Mouse (Mus musculus): ENCODE data around the gene D11Wsu47e. TPM values are rescaled to one million over a fixed set of nuclear protein-coding genes. Genes with fewer than 3 reads are reported as not detected.

D11Wsu47e gene
- total RNA-seq, 2 experiments from 2014 or later, result 24.7 to 25.9 TPM

GRCm38 (mm10) chr11:113664279-113664678 is 19.9 kb upstream of the D11Wsu47e start:
- no peak for DNase-seq (ENCODE audit: low spot score in 2 of 2)

- no peak for DNase-seq (ENCODE audit: low spot score in 2 of 2)
Measured at GRCm38 (mm10) chr11:113666205-113666604, 18.0 kb upstream of the D11Wsu47e start.

DNA sequence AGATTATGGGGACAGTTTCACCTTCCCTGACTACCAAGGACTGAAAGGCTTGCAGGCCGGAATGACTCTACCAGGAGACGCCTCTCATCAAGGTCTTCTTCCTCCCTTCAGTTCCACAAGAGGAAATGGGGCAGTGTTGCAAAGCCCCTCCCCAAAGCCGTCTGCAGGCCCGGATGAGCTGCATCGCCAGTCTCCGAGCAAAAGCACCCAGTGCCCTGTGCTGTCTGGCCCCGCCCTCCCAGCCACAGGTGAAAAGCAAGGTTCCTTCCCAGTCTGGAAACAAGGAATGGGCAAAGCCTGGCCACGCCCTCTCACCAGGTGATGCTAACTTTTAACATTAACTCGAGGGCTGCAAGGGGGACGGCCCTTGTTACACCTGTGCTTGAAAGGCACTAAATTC is 17.6 kb upstream of the D11Wsu47e start:
- DNase-seq (ENCODE audit: low spot score in 2 of 2), result no peak

GRCm38 (mm10) chr11:113667122-113667521 is 17.1 kb upstream of the D11Wsu47e start:
- DNase-seq (ENCODE audit: low spot score in 2 of 2), result no peak

GRCm38 (mm10) chr11:113667704-113668103 is 16.5 kb upstream of the D11Wsu47e start:
- DNase-seq (ENCODE audit: low spot score in 2 of 2), result no peak

DNA sequence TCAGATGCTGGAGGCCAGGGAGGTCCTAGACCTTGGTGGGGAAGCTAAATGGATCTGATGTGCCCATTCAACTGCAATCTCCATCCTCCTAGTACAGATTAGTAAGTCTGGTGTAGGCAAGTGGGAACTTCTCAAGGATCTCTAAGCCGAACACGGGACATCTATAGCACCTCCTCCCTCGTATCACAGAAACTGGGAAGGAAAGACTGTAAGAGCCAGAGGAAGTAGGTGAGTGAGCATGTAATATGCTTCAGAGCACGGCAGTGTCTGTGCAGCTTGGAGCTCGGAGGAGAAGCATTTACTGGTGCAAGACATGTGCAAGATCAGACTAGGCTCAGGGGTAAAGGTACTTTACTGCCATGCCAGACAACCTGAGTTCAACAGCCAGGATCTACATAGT is 15.4 kb upstream of the D11Wsu47e start:
- no peak for DNase-seq (ENCODE audit: low spot score in 2 of 2)

DNA sequence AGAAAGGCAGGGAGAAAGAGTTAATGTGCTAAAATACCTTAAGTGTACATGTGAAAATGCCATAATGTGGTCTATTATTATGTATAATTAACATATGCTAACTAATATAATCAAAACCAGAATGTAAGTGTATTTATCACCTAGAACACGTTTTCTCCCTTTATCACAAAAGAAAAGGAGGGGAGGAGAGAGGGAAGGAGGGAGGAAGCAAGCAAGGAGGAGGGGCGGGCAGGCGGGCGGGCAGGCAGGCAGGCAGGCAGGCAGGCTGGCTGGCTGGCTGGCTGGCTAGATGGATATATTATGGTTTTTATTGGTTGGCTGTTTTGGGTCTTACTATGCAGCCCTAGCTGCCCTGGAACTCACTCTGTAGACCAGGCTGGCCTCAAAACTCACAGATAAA is 14.5 kb upstream of the D11Wsu47e start:
- DNase-seq (ENCODE audit: low spot score in 2 of 2), result no peak

- DNase-seq (ENCODE audit: low spot score in 2 of 2), result no peak
Measured at GRCm38 (mm10) chr11:113673614-113674013, 10.6 kb upstream of the D11Wsu47e start.

DNA sequence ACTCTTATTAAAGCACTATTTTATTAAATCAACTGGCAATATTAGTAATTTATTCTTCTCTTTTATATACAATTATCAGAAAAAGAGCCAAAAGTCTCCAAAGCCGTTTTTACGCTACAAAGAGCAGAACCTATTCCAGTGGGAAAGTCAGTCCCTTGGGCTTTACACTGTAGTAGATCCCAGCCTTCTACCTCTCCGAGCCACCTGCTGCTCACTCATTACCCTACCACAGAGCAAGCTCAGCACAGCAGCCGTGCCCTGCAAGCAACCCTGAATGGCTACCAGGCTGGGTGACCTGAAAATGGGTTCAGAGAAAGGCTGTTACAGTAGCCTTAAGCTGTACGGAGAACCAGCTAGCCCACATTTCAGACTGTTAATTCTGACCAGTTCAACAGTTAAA is 9.6 kb upstream of the D11Wsu47e start:
- no peak for DNase-seq (ENCODE audit: low spot score in 2 of 2)

DNA sequence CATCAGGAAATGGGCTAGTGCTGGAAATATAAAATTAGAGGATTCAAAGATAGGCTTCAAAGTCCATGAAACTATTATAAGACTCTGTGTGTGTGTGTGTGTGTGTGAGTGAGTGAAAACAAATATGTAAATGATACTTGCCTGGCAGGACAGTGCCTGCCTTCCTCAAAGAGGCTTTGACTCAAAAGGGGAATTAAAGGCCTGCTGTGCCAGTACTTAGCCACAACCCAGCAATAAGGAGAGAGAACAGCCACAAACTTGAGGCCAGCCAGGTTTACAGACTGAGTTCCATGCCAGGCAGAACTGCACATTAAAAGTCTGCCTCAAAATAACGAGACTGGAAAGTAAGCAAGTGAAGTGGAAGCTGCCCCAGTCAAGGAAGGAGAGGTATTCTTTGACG is 7.4 kb upstream of the D11Wsu47e start:
- no peak for DNase-seq (ENCODE audit: low spot score in 2 of 2)

DNA sequence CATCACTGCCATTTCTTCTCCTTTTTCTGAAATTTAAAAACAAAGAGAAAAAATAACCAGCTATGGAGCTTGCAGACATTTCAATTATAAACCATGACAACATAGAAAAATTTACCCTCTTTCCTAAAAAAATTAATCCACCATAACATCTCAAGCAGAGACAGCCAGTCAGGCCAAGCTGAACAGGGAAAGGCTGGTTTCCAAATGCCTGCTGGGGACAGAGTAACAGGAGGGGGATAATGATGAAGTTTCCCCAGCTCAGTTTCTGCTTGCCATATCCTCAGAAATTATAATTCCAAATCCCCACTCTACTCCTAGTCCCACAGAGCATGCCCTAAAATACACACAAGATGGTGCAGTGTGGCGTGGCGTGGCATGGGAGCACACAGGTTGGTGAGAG is 6.8 kb upstream of the D11Wsu47e start:
- DNase-seq (ENCODE audit: low spot score in 2 of 2), result no peak

DNA sequence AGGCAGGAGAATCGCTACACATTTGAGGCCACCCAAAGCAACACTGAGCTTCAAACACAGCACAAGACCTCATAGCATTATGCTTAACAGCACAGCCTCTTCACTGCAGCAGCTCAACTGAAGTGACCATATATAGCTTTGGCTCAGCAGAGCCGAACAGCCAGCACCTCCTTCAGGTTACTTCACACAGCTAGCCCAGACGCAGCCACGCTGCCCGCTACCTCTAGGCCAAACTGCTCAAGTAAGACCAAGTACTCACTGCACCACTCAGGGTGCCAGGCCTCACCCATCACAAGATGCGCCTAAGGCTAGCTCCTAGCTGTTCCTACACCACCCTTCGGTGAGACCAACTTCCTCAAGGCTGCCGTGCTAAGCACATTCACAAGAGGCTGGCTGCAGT is 5.8 kb upstream of the D11Wsu47e start:
- no peak for DNase-seq (ENCODE audit: low spot score in 2 of 2)

DNA sequence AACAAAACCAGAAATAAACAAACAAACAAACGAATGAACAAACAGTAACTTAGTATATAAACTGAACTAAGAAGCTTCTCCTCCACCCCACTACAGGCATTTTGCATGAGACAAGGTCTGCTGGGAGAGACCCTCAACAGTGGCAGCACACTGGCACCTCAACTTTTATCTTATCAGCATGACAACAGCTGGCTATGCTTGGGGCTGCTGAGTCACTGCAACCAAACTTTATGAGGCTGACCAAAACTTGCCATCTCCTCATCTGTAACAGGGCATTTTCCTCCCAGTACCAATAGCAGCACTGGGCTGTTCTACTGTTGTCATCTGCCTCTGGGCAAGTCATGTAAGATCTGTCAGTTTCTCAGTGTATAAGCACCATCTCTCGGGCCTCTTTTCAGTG is 3.3 kb upstream of the D11Wsu47e start:
- DNase-seq (ENCODE audit: low spot score in 2 of 2), result no peak

- no peak for DNase-seq (ENCODE audit: low spot score in 2 of 2)
Measured at GRCm38 (mm10) chr11:113681979-113682378, 2.2 kb upstream of the D11Wsu47e start.

DNA sequence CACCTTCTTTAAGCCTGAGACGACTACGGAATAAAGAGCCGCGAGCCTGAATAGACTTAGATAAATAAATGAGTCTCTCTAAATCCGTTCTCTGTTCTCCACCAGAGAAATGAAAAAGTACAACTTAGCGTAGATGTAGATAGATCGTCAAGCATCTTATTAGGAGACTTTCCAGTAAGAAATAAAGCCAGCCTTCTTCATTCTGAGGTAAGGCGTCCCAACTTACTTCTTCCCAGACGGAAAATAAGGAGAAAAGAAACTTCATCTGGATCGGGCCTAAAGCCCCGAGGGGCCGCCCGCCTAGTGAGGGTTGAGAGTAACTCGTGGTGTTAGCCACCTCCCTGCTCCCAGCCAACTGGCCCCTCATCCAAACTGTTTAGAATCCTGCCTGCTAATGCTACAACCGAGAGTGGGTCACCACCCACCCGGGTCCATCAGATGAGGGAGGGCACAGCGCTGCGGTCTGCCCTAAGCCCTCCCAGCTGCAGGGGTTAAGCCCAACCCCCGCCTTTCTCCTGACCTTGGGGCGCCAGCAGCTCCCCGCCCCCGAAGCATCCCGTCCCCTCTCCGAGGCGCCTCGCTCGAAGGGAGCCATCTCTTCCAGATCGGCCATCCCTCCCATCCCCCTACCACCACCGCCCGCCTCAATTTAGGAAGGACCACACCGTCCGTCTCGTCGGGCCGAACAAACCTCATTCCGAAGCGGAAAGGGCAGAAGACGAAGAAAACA is 1.1 kb upstream of the D11Wsu47e start:
- peak; percentile 50 to 51 for DNase-seq (ENCODE audit: low spot score in 2 of 2)

DNA sequence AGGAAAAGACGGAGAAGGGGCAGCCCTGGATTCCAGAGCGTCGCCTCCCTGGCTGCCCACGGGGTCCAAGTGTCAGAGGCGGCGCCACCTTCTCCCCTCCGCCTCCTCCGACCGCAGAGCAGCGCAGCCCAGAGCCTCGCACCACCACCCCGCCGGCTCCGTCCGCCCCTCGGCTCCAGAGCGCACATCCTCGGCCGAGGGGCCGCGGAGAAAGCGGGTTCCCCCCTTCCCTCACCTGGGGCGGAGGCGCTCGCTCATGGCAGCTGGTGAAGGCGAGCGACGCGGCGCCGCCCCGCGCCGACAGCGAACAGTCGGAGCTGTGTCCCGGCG is 620 bp upstream of the D11Wsu47e start:
- peak in 1 of 2 experiments; percentile 23 for DNase-seq (ENCODE audit: low spot score in 2 of 2)

DNA sequence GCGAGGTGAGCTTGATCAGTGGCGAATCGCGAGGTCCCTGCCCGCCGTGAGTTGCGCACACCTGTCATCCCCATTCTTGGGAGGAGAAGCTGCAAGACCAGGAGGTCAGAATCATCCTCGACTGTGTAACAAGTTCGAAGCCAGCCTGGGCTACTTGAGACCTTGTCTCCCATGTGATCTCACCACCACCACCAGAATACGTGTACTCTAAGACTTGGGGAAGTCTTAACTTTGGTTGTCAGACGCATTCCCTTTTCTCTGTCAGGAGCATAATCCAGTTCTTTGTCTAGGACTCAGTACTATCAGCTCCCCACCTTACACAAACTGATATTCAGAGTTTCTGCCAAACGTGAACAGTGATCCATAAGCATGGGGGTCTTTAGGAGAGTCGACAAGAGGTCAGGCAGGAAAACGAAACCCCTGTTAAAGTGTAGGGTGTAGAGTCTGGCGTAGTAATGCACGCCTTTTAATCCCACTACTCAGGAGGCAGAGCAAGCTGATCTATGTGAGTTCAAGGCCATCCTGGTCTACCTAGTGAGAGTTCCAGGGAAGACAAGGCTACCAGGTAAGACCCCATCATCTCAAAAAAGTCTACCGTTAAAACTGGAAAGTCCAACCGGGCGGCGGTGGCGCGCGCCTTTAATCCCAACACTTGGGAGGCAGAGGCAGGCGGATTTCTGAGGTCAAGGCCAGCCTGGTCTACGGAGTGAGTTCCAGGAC is 655 bp downstream of the D11Wsu47e start:
- no peak for DNase-seq (ENCODE audit: low spot score in 2 of 2)

DNA sequence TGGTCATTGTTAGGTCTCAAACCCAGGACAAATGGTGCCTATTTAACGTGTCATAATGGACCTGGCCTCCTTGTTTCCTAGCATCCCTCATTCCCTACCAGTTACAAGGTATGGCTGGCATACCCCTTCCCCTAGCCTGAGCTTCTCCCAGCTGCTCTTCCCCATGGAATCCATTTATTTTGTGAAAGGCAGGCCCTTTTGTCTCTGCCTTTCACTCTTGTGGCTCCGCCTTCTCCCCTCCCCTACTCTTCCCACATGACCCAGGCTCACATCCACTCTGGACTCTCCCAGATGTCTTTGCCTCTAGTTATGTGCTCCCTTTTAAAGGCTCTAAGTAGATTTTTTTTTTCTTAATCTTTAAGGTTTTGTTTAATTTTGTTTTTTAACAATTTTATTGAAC is 2.8 kb downstream of the D11Wsu47e start:
- DNase-seq (ENCODE audit: low spot score in 2 of 2), result no peak

DNA sequence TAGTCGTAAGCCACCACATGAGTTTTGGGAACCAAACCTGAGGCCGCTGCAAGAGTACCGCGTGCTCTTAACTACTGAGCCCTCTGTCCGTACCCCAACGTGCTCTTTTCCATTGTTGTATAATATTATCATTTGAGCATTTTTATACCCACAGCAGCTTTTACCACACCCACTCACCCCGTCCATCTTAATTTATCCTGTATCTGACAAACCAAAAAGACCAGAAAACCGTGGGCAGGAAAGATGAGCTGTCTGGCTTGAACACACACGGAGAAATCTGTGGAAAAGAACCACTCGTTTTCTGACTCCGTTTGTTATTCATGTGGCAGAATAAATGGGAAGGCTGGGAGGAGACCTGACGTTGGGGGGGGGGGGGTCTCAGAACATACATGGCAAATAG is 6.3 kb downstream of the D11Wsu47e start:
- no peak for DNase-seq (ENCODE audit: low spot score in 2 of 2)

DNA sequence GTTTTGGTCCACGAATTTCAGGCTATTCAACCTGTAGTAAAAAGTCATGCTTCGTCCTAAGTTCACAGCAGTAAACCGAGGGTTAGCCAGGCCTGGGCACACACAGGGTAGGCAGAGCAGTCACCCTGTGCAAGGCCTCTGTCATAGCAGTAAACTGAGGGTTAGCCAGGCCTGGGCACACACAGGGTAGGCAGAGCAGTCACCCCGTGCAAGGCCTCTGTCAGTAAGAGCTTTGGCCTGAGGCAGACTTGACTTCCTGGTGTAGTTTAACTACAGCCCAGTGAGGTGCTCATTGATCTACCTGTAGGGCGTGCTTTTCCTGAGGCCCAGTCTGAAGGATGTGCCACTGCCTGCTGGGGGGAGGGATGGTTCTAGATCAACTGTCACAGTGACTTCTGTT is 7.1 kb downstream of the D11Wsu47e start:
- no peak for DNase-seq (ENCODE audit: low spot score in 2 of 2)

GRCm38 (mm10) chr11:113691851-113692250 is 7.6 kb downstream of the D11Wsu47e start:
- DNase-seq (ENCODE audit: low spot score in 2 of 2), result no peak

- DNase-seq (ENCODE audit: low spot score in 2 of 2), result no peak
Measured at GRCm38 (mm10) chr11:113697571-113697970, 13.4 kb downstream of the D11Wsu47e start.

GRCm38 (mm10) chr11:113698013-113698545 is 13.9 kb downstream of the D11Wsu47e start:
- no peak for DNase-seq (ENCODE audit: low spot score in 2 of 2)
